Mouse (Mus musculus) CH12.LX (cell line): ENCODE measurements around the gene Pip5k1b.

Experiments
- CTCF ChIP-seq, 2 experiments: IDR thresholded peaks in 1 of 2; conservative IDR thresholded peaks in 1 of 2; 2 replicates each; pipeline ENCODE4 v1.5.1; 2011 to 2012; ENCODE audit warnings: low read depth in 2 of 2, low read length in 2 of 2, improper control_type of control experiment in 1 of 2, inconsistent platforms in 1 of 2, mild to moderate bottlenecking in 1 of 2, moderate library complexity in 1 of 2
- HCFC1 ChIP-seq: IDR thresholded peaks from 2 replicates; pipeline ENCODE4 v1.6.1; 2012; ENCODE audit warnings: low read depth, mild to moderate bottlenecking, inconsistent platforms, low read length, improper control_type of control experiment
- MXI1 ChIP-seq: IDR thresholded peaks from 2 replicates; pipeline ENCODE4 v1.6.1; 2011; ENCODE audit warnings: mild to moderate bottlenecking, low read depth, low read length, improper control_type of control experiment
- POLR2A ChIP-seq: IDR thresholded peaks from 2 replicates; pipeline ENCODE4 v1.6.1; 2011; ENCODE audit warnings: low read depth, mild to moderate bottlenecking, improper control_type of control experiment, low read length
- TCF12 ChIP-seq: IDR thresholded peaks from 2 replicates; pipeline ENCODE4 v1.6.1; 2014; ENCODE audit warnings: low read depth, mild to moderate bottlenecking, inconsistent platforms, low read length, improper control_type of control experiment
- ZKSCAN1 ChIP-seq: IDR thresholded peaks from 2 replicates; pipeline ENCODE4 v1.6.1; 2012; ENCODE audit warnings: low read depth, inconsistent platforms, low read length, improper control_type of control experiment, borderline replicate concordance

DNA sequence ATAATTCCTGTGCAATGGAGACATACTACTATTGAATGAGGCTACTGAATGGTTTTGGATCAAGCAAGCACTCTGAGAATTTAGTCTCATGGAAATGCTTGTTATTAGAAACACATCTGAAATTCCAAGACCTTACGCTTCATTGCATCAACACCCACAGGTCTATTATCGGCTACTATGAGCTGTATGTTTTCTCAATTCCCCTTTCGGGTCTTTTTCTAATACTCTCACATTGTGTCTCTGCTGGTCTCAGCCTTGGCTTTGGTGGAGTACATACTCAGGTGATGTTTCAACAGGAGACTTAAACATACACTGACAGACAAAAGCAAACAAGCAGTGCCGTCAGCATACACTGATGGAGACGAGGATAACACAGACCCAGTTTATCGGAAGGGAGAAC is 187.3 kb downstream of the Pip5k1b start:
- TF ChIP-seq ZKSCAN1 (no peak), MXI1 (no peak), POLR2A (no peak), TCF12 (peak; percentile 46; the same call in 1 of the 2 replicates), CTCF (conservative IDR thresholded peaks at IDR 0.05 in 1 of 2, IDR thresholded peaks at IDR 0.05 in 1 of 2; ENCODE audit: low read depth in 2 of 2, low read length in 2 of 2) (no peak), HCFC1 (no peak)
